Mouse (Mus musculus) heart, adult 18-20 months (tissue): ENCODE data around the gene Gm3173. TPM values are rescaled to one million over a fixed set of nuclear protein-coding genes. Genes with fewer than 3 reads are reported as not detected.
"Not testable (repeated sequence)": the region's sequence is repeated elsewhere in the genome, so short reads cannot be mapped to it uniquely, and the experiment has no call there.

ENCODE experiments used
- DNase-seq, 2 experiments: peaks; one replicate each; pipeline ENCODE4 v3.0.0; 2021 to 2022; ENCODE audit warnings: mixed read lengths in 1 of 2
- long read RNA-seq, 2 experiments: library from polyadenylated mRNA; stranded (forward); transcript quantifications; one replicate each; pipeline ENCODE4 v2.0.0; 2021
- total RNA-seq, 2 experiments: library from RNA; stranded (reverse); gene quantifications; 2 replicates each; pipeline ENCODE4 v1.2.3; 2021

The Gm3173 gene
- not detected for total RNA-seq
- long read RNA-seq, experiment 1, result 0 reads
- long read RNA-seq, experiment 2, result 0 reads

DNA sequence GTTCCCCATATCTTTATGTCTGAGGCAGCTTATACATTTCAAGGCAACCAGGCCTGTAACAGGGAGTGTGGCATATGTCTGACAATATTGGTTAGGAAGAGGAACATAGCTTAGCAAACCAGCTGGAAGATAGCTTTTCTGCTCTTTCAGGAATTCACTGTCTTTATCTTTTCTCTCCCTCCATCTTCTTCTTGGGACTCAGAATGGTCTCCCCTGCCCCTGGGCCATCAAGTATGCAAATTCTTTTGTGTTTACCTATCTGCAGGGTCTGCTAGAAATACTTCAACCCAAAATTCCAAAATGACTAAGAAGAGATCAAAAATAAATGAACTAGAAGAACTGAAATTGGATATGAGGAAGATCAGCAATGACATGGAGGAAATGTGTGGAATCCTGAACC is at the start of gene Gm3173:
Gm3173 (plus strand) TSS at position 301 of the 400 bp plus-strand sequence.
- DNase-seq, result not testable (repeated sequence)

DNA sequence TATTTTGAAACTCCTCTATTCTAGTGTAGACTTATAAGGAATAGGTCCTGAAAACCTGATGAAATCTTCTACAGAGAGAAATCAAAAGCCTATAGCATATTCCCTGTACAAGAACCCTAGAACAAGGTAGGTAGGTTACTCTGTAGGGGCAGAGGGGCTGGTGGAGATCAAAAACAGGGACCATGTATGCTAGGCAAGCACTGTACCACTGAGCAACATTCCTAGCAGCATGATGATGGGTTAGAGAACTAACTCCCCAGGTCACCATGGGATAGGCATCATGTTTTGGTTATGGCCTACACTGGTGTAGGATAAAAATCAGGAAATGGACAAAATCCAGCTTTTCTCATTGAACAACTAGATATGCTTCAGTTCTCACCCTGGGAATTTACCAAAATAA is 45.2 kb upstream of the Gm3173 start:
- not testable (repeated sequence) for DNase-seq

GRCm38 (mm10) chr14:4392841-4393530 is 37.8 kb upstream of the Gm3173 start:
- DNase-seq, result not testable (repeated sequence)

DNA sequence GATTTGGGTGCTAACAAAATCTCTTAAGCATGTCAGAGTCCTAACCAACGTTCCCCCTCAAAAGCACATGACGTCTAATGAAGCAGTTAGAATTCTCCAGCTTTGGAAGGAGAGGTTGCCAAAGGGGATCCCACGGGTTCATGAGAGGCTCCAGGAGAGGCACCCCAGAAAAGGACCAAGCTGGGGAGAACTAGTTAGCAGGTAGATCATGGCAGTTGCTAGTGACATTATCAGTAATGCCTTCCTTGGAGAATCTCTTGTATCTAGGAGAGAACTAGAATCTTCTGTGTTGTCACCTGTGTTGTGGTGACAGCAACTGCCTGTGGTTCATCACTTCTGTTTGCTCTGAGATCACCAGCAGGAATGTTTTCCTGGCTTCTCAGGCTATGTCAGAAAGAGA is 33.6 kb upstream of the Gm3173 start, which contains the start of gene Gm3159:
Gm3159 (plus strand) TSS at position 301 of the 400 bp plus-strand sequence.
- not testable (repeated sequence) for DNase-seq

DNA sequence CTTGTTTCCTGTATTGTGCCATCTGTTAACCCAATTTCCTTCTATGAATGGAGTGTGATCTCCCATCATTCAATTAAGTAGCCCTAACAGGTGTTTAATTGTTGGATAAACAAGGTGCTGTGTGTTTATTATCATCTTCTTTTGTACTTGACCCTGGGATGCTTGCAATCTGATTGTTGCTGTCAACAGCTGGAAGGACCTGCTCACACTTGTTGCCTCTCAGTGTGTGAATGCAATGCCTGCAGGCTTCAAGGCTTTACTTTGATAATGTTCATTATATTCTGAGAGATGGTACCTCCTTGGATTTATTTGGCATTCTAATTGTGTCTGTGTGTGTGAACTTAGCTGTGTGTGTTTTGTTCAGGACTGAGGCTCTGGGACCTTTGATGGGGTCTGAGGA is 32.2 kb upstream of the Gm3173 start:
- DNase-seq, result not testable (repeated sequence)

DNA sequence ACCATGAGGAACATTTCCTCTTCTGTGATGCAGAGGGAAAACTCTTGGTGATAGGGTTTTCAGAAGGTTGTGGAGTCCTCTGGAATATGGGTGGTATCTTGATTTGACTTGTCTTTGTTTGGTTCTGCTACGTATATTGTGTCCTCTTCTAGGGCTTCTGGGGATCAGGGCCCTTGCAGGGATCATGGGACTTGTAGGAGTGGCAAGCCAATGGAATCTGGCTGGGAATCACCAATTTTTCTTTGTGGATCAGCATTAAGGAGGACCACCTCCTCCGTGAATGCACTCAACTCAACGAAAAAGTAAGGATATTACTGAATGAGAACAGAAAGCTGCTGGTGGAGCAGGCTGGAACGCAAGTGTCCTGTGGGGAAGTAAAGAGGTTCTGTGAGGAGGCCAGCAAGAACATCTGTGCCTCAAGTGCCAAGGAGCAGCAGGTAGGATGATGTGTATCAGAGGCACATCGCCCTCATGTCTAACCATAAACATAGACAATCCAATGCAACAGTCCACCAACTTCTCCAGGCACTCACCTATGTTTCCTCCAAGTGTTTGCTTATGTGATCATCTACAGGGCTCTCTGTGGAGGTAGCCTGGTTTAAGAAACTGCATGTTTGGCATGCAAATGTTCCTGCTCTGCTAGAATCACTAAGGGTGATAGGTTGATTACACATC is 30.5 kb upstream of the Gm3173 start:
- not testable (repeated sequence) for DNase-seq

DNA sequence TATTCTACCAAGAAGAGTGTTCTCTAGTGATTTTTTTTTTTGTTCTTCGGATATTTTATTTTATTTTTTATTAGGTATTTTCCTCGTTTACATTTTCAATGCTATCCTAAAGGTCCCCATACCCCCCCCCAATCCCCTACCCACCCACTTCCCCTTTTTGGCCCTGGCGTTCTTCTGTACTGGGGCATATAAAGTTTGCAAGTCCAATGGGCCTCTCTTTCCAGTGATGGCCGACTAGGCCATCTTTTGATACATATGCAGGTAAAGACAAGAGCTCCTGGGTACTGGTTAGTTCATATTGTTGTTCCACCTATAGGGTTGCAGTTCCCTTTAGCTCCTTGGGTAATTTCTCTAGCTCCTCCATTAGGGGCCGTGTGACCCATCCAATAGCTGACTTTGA is 29.5 kb upstream of the Gm3173 start:
- not testable (repeated sequence) for DNase-seq

DNA sequence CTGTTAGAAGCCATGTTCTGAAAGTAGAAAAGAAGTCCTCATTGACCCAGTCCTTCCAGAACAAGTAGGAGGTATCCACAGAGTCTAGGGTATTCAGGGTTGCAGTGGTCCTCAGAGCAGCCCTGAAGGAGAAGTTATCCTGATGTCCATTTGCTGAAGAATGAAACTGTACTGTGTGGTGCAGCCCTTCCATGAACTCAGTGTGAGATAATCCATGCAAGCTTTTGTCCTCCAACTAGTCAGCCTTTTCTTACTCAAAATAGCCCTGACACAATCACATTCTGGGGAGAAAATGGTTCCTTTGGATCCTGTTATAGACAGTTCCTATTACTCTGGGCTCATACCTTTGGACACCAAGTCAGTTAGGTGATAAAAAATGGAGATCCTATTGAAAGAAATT is 27.0 kb upstream of the Gm3173 start:
- DNase-seq, result not testable (repeated sequence)

DNA sequence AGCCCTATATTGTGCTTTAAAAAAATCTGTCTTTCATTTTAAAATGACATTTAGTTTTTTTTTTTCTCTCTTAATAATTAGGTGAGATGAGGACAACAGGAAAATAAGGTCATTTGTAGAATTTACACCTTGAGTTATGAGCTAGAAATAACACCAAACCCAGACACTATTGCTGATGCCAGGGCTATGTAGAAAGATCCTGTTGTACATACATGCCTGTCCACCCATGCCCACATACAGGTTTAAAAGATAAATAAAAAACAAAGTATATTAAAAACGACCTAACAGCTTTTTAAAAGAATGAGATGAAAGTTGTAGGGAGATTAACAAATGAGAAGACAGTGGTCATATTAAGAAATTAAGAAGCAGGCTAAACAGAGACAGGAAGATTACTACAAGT is 20.9 kb upstream of the Gm3173 start:
- peak in 1 of 2 experiments; percentile 1 for DNase-seq

DNA sequence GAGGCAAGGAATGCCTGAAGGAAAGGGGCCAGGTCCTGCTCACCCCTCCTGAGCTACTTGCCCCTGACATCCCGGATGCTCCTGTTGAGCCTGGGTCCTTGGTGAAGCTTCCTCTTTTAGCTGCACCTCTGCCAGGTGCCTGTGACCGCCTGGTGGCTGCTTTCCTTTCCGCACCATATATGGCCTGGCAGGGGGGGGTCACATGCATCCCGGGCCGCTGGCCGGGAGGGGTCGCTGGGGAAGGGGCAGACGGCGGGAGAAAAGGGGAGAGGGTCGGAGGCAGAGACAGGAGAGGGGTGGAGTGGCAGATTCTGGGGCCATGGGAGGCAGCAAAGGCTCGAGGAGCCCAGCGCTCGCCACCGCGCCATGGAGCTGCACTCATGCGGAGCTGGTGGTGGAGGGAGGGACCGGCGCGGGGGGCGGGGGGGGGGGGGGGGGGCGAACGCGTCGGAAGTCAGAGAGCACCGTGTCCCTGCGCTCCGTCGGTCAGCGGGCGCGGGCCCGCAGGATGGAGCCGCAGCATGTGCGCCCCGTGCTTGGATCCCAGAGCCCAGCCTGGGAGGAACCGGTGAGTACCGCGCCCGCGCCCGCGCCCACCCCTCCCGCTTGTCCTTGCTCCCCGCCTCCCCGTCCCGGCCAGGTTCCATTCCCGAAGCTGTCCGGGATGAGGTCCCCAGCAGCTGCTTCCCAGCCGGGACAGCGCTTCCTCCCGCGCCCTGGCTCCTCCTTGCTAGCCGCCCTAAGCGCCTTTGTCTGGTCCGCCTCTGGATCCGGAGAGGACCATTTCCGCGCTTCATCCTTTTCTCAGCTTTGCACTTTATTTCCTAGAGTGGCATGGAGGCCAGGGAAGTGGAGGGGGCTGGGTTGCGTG is 15.6 kb upstream of the Gm3173 start, which contains the start of gene Gm3164:
Gm3164 (plus strand) TSS at position 484 of the 871 bp plus-strand sequence.
- peak; percentile 52 to 81 for DNase-seq

- not testable (repeated sequence) for DNase-seq
Observed at GRCm38 (mm10) chr14:4481445-4481844, 50.7 kb downstream of the Gm3173 start, which contains the start of gene Gm3182. Gm3182 (plus strand) TSS chr14:4481745.

DNA sequence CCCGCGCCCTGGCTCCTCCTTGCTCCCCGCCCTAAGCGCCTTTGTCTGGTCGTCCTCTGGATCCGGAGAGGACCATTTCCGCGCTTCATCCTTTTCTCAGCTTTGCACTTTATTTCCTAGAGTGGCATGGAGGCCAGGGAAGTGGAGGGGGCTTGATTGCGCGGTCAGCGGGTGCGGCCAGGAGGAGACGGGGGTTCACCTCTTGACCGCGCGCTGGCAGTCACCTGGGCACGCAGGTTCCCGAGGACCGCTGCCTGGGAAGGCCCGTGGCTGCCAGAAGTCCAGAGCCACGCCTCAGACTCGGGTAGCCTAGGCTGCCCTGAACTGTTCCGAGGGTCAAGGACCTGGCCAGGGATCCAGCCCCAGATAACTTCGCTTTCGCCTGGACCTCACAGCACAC is 68.6 kb downstream of the Gm3173 start:
- DNase-seq, result not testable (repeated sequence)

DNA sequence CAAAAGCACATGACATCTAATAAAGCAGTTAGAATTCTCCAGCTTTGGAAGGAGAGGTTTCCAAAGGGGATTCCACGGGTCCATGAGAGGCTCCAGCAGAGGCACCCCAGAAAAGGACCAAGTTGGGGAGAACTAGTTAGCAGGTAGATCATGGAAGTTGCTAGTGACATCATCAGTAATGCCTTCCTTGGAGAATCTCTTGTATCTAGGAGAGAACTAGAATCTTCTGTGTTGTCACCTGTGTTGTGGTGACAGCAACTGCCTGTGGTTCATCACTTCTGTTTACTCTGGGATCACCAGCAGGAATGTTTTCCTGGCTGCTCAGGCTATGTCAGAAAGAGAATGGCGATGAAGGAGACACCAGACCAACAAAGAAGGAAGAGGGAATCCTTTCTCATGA is 124.3 kb downstream of the Gm3173 start, which contains the start of gene Gm3047:
Gm3047 (plus strand) TSS at position 301 of the 400 bp plus-strand sequence.
- not testable (repeated sequence) for DNase-seq

Other genes starting within 250 kb of the Gm3173 start
- gene Gm2974, start 248.4 kb upstream of the Gm3173 start, total RNA-seq, result not detected
- gene Gm3138, start 181.4 kb upstream of the Gm3173 start, total RNA-seq, result not detected
- not detected for gene Gm3149, start 113.7 kb upstream of the Gm3173 start, total RNA-seq
- gene 2610042L04Rik, start 96.2 kb upstream of the Gm3173 start, total RNA-seq, result not detected
- gene Gm3159, start 33.5 kb upstream of the Gm3173 start, total RNA-seq, result not detected
- under 1 TPM in 1 of 2 experiments, not detected in 1; 0.28 TPM for gene Gm3164, start 15.5 kb upstream of the Gm3173 start, total RNA-seq
- gene Gm3182, start 50.8 kb downstream of the Gm3173 start, total RNA-seq, result not detected
- gene Gm3047, start 124.4 kb downstream of the Gm3173 start, total RNA-seq, result not detected
- gene Gm8159, start 201.4 kb downstream of the Gm3173 start, total RNA-seq, result not detected
- not detected for gene Gm3239, start 233.2 kb downstream of the Gm3173 start, total RNA-seq